Mouse (Mus musculus) ES-Bruce4 (cell line): ENCODE measurements around the gene Rcan1. TPM values are rescaled to one million over a fixed set of nuclear protein-coding genes. Genes with fewer than 3 reads are reported as not detected.
A peak's percentile ranks its signal among the peaks of the same experiment; 100 is the strongest.

ENCODE experiments used
- H3K27ac ChIP-seq: 2 replicates; pipeline ENCODE4 v1.5.1; 2012; ENCODE audit warnings: low read length, inconsistent platforms; ENCODE audit not compliant: insufficient read depth
- H3K27me3 ChIP-seq: 2 replicates; pipeline ENCODE4 v1.6.1; 2012; ENCODE audit warnings: mild to moderate bottlenecking, low read length, inconsistent platforms; ENCODE audit not compliant: control insufficient read depth, poor library complexity, insufficient read depth, severe bottlenecking
- H3K36me3 ChIP-seq: 2 replicates; pipeline ENCODE4 v1.6.1; 2012; ENCODE audit warnings: inconsistent platforms, mild to moderate bottlenecking, low read length, moderate library complexity; ENCODE audit not compliant: control insufficient read depth, poor library complexity, insufficient read depth, severe bottlenecking
- H3K4me1 ChIP-seq: one replicate; pipeline ENCODE4 v1.8.1; 2011; ENCODE audit warnings: low read length; ENCODE audit not compliant: control insufficient read depth, insufficient read depth
- H3K4me3 ChIP-seq: 2 replicates; pipeline ENCODE4 v1.5.1; 2011; ENCODE audit warnings: low read depth, mild to moderate bottlenecking, low read length
- H3K9ac ChIP-seq: 2 replicates; pipeline ENCODE4 v1.6.1; 2012; ENCODE audit warnings: low read depth, mild to moderate bottlenecking, inconsistent platforms; ENCODE audit not compliant: poor library complexity, severe bottlenecking
- H3K9me3 ChIP-seq: replicated peaks from 2 replicates; pipeline ENCODE4 v1.6.1; 2012; ENCODE audit warnings: mild to moderate bottlenecking, low read length, inconsistent platforms; ENCODE audit not compliant: control insufficient read depth, poor library complexity, insufficient read depth, severe bottlenecking
- CTCF ChIP-seq: IDR thresholded peaks from one replicate; pipeline ENCODE4 v1.8.1; 2011; ENCODE audit warnings: low read depth, low read length
- EP300 ChIP-seq: IDR thresholded peaks from 2 replicates; pipeline ENCODE4 v1.6.1; 2011; ENCODE audit warnings: low read depth, low read length; ENCODE audit not compliant: insufficient read depth
- POLR2A ChIP-seq: IDR thresholded peaks from one replicate; pipeline ENCODE4 v1.8.1; 2011; ENCODE audit warnings: low read length; ENCODE audit not compliant: insufficient read depth
- polyA plus RNA-seq: library from polyadenylated mRNA; stranded (reverse); fragments of >200 nt; gene quantifications from 2 replicates; pipeline ENCODE4 v1.2.4, GENCODE M21; 2011; ENCODE audit warnings: low read depth; ENCODE audit not compliant: missing spikeins, insufficient read depth, insufficient read length

Rcan1 gene
- polyA plus RNA-seq, 1 experiment, result 37.2 TPM

GRCm38 (mm10) chr16:92465642-92466526 lies 4.8 kb downstream of the Rcan1 start:
- peaks cover 10% of the 10 kb centered on the region for H3K4me1 ChIP-seq
- no peak overlapping the region for H3K27ac ChIP-seq
- H3K27me3 ChIP-seq, result no peaks in the 10 kb centered on the region
- H3K9me3 ChIP-seq, result no peaks in the 10 kb centered on the region
- TF ChIP-seq EP300 (0 out of 2 replicates have a peak, but pooled peaks have one; percentile 3), CTCF (no peak)
- peak overlapping the region; percentile 90 for H3K4me3 ChIP-seq
- peak overlapping the region; percentile 86 for H3K9ac ChIP-seq
- no peaks in the 10 kb centered on the region for H3K36me3 ChIP-seq

- Histone ChIP-seq H3K9me3 (no peaks in the 10 kb centered on the region), H3K4me1 (peaks cover 10% of the 10 kb centered on the region), H3K36me3 (no peaks in the 10 kb centered on the region), H3K27ac (no peak overlapping the region), H3K4me3 (peak overlapping the region; percentile 90), H3K9ac (peak overlapping the region; percentile 86), H3K27me3 (no peaks in the 10 kb centered on the region)
- no peak for TF ChIP-seq CTCF
- TF ChIP-seq EP300, result no peak
- no peak for TF ChIP-seq POLR2A
These were observed 5.4 kb downstream of the Rcan1 start for GRCm38 (mm10) chr16:92465226-92465625.

- H3K9me3 ChIP-seq, result no peaks in the 10 kb centered on the region
- H3K4me3 ChIP-seq, result no peak overlapping the region
- H3K4me1 ChIP-seq, result peaks cover 10% of the 10 kb centered on the region
- H3K27me3 ChIP-seq, result no peaks in the 10 kb centered on the region
- H3K27ac ChIP-seq, result no peak overlapping the region
- no peak overlapping the region for H3K9ac ChIP-seq
- H3K36me3 ChIP-seq, result no peaks in the 10 kb centered on the region
- TF ChIP-seq EP300 (no peak), POLR2A (no peak), CTCF (no peak)
These were observed 6.2 kb downstream of the Rcan1 start for GRCm38 (mm10) chr16:92464390-92464972.

GRCm38 (mm10) chr16:92461412-92461811 lies 9.3 kb downstream of the Rcan1 start:
- H3K27ac ChIP-seq, result no peak overlapping the region
- H3K4me1 ChIP-seq, result peaks cover 5% of the 10 kb centered on the region
- no peak for TF ChIP-seq CTCF
- no peak for TF ChIP-seq EP300
- no peak for TF ChIP-seq POLR2A
- no peak overlapping the region for H3K4me3 ChIP-seq
- no peaks in the 10 kb centered on the region for H3K27me3 ChIP-seq
- no peak overlapping the region for H3K9ac ChIP-seq
- no peaks in the 10 kb centered on the region for H3K9me3 ChIP-seq
- H3K36me3 ChIP-seq, result no peaks in the 10 kb centered on the region

DNA sequence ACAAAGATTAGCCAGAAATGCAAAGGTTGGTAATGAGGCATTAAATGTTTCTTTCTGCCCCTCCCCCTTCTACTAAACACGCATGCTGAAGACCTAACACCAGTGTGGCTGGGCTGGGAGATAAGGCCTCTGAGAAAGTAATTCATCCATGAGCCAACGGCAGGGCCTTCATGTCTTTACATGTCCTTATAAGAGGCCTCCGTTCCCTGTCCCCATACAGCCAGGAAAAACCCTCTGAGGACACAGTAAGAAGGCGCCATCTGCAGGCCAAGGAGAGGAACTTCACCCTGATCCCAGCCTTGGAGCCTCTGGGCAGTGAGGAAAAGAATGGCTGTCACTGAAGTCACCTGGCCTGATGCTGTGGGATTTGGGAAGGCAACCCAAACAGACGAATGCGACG lies 13.1 kb downstream of the Rcan1 start:
- TF ChIP-seq CTCF, result peak; percentile 88
- TF ChIP-seq POLR2A, result no peak
- TF ChIP-seq EP300, result peak; percentile 33; the same call in 1 of the 2 replicates
- H3K9ac ChIP-seq, result peak overlapping the region; percentile 34; the same call in 1 of the 2 replicates
- peak overlapping the region; percentile 42 for H3K27ac ChIP-seq
- H3K36me3 ChIP-seq, result no peaks in the 10 kb centered on the region
- no peaks in the 10 kb centered on the region for H3K9me3 ChIP-seq
- H3K4me1 ChIP-seq, result peaks cover 5% of the 10 kb centered on the region
- no peaks in the 10 kb centered on the region for H3K27me3 ChIP-seq
- H3K4me3 ChIP-seq, result no peak overlapping the region

- TF ChIP-seq POLR2A (no peak), CTCF (no peak), EP300 (no peak)
- no peak overlapping the region for H3K27ac ChIP-seq
- H3K9me3 ChIP-seq, result no peaks in the 10 kb centered on the region
- H3K27me3 ChIP-seq, result no peaks in the 10 kb centered on the region
- no peak overlapping the region for H3K4me3 ChIP-seq
- H3K4me1 ChIP-seq, result peaks cover 3% of the 10 kb centered on the region
- no peak overlapping the region for H3K9ac ChIP-seq
- no peaks in the 10 kb centered on the region for H3K36me3 ChIP-seq
These were observed 14.7 kb downstream of the Rcan1 start for GRCm38 (mm10) chr16:92455969-92456368.
